Mouse (Mus musculus): ENCODE data around the gene Gfap.

DNA sequence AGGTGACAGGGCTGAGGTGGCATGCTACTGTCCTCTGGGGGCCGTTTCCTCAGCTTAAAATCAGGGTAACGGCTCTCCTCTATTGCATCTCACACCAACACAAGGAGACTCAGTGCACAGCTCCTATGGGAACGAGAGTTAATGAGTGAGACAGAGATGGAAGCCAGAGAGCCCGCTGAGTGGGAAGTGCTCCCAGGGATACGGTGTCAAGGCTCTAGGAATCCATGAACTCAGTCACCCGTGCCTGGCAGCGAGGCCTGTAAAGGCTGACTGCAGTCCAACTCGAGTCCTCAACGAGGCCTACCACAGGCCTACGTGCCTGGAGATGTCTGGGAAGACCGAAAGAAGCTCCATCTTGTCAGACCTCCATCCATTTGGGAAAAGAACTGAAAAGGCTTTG, 41.8 kb downstream of the Gfap start:
- TF ChIP-seq POLR2A (IDR thresholded peaks at IDR 0.05; ENCODE audit: borderline replicate concordance, control insufficient read depth, low read depth, low read length) (no peak), CTCF (IDR thresholded peaks at IDR 0.05; ENCODE audit: control insufficient read depth, insufficient read depth, low read length) (no peak)
